10 mouse cellular contexts compared by ENCODE assay signal in the genomic region with DNA sequence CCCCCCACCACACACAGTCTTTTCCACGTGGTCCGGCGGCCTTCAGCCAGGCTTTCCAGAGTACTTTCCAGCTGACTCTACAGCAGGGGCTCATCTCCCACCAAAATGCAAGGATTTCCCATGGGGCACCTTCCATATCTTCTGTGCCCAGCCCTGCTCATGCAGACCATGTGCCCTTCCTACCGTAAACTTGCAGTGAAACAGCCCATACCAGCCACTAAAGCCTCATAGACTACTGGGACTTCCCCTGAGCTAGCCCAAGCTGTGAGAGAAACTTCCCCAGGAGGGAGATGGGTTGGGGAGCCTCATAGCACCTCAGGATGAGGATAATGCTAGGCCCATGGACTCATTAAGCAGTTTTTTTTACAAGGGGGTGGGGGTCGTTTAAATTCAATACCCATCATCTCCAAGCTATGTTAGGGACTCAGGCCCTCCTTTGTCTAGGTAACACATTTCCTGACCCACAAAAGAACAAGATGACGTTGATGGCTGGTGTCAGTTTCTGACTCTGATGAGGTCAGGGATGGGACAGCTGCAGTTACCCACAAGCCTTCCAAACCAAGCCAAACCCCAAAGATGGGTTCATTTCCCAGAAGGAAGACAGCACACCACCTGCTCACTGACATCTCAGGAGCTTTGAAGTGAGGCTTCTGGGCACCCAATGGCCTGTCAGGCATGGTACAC. TPM values are rescaled to one million over a fixed set of nuclear protein-coding genes. Genes with fewer than 3 reads are reported as not detected.
DNase-seq lines count a peak whose midpoint lies in the region; ATAC-seq and TF ChIP-seq lines count a peak whose summit lies in the region.
"Had no signal": no experiment of that assay in that cellular context is flagged by ENCODE, and none has a peak within 500 bp of the region (broad histone marks: within the 10 kb centered on the region; RNA-seq: fewer than 3 reads in every experiment).

No protein-coding gene starts in this region.

- H3K36me3 ChIP-seq in heart, embryonic 15.5 days = no peaks in the 10 kb centered on the region
- H3K36me3 ChIP-seq in neural tube, embryonic 12.5 days = no peaks in the 10 kb centered on the region
- no peaks in the 10 kb centered on the region for H3K36me3 ChIP-seq in intestine, postnatal 0 days (ENCODE audit: control insufficient read depth, insufficient read depth)
- no peaks in the 10 kb centered on the region for H3K36me3 ChIP-seq in stomach, embryonic 16.5 days (ENCODE audit: control insufficient read depth, insufficient read depth, low read length)
- H3K36me3 ChIP-seq: G1E had no signal

- TF ChIP-seq CTCF in intestine, postnatal 0 days (IDR thresholded peaks at IDR 0.05; ENCODE audit: low read depth) = no peak

- DNase-seq in heart, postnatal 25 days (ENCODE audit: low spot score) = no peak
- no peak for DNase-seq in neural tube, embryonic 10.5 days (ENCODE audit: extremely low spot score, low spot score)
- DNase-seq in gastrocnemius, adult 8-10 months (ENCODE audit: low spot score in 2 of 2) = no peak
- DNase-seq in left cerebral cortex, postnatal 4 days = no peak
- DNase-seq: adrenal gland, postnatal 36 days had no signal

- peak overlapping the region; percentile 87 for H3K4me2 ChIP-seq in heart, embryonic 15.5 days
- H3K4me2 ChIP-seq in neural tube, embryonic 12.5 days (replicated peaks) = peak overlapping the region; percentile 69
- H3K4me2 ChIP-seq in intestine, postnatal 0 days (replicated peaks; ENCODE audit: low read depth) = peak overlapping the region; percentile 69
- H3K4me2 ChIP-seq in stomach, embryonic 16.5 days (ENCODE audit: low read depth, low read length) = peak overlapping the region; percentile 78

- WGBS in heart, embryonic 15.5 days = 81% methylated on average over 6 of the region's 6 CpGs
- 67% methylated on average over 6 of the region's 6 CpGs for WGBS in neural tube, embryonic 12.5 days
- 75% methylated on average over 6 of the region's 6 CpGs for WGBS in intestine, postnatal 0 days
- 80% methylated on average over 6 of the region's 6 CpGs for WGBS in stomach, embryonic 16.5 days

- no peak overlapping the region for H3K9ac ChIP-seq in heart, embryonic 15.5 days
- H3K9ac ChIP-seq in neural tube, embryonic 12.5 days = no peak overlapping the region
- peak overlapping the region; percentile 67 for H3K9ac ChIP-seq in intestine, postnatal 0 days (ENCODE audit: low read depth, low read length)
- H3K9ac ChIP-seq in stomach, embryonic 16.5 days (ENCODE audit: low read length) = peak overlapping the region; percentile 79

- no peaks in the 10 kb centered on the region for H3K9me3 ChIP-seq in heart, embryonic 15.5 days (replicated peaks)
- no peaks in the 10 kb centered on the region for H3K9me3 ChIP-seq in neural tube, embryonic 12.5 days
- no peaks in the 10 kb centered on the region for H3K9me3 ChIP-seq in intestine, postnatal 0 days (ENCODE audit: control insufficient read depth)
- H3K9me3 ChIP-seq in stomach, embryonic 16.5 days (replicated peaks; ENCODE audit: control insufficient read depth, low read length) = no peaks in the 10 kb centered on the region
- H3K9me3 ChIP-seq: G1E had no signal

- no peaks in the 10 kb centered on the region for H3K27me3 ChIP-seq in heart, embryonic 15.5 days
- peaks cover 19% of the 10 kb centered on the region for H3K27me3 ChIP-seq in neural tube, embryonic 12.5 days (replicated peaks)
- no peaks in the 10 kb centered on the region for H3K27me3 ChIP-seq in intestine, postnatal 0 days (replicated peaks; ENCODE audit: control insufficient read depth, insufficient read depth, low read length)
- no peaks in the 10 kb centered on the region for H3K27me3 ChIP-seq in stomach, embryonic 16.5 days (ENCODE audit: control insufficient read depth, insufficient read depth, low read length)

- peaks cover 46% of the 10 kb centered on the region for H3K4me1 ChIP-seq in heart, embryonic 15.5 days (replicated peaks)
- peaks cover 15% of the 10 kb centered on the region for H3K4me1 ChIP-seq in neural tube, embryonic 12.5 days
- peaks cover 18% of the 10 kb centered on the region for H3K4me1 ChIP-seq in intestine, postnatal 0 days (replicated peaks; ENCODE audit: control insufficient read depth, insufficient read depth, low read length)
- H3K4me1 ChIP-seq in stomach, embryonic 16.5 days (ENCODE audit: control insufficient read depth, insufficient read depth, low read length) = peaks cover 61% of the 10 kb centered on the region

- intact Hi-C loops in heart, postnatal 25 days (cut with DNase I) = no loop called here
- intact Hi-C loops in left cerebral cortex, postnatal 4 days (cut with DNase I) = no loop called here

- ATAC-seq in heart, embryonic 15.5 days (replicated peaks; ENCODE audit: insufficient number of reproducible peaks, insufficient read depth, low FRiP score, low read depth) = no peak
- ATAC-seq in neural tube, embryonic 12.5 days (ENCODE audit: low FRiP score, low read depth) = no peak
- ATAC-seq in intestine, postnatal 0 days = no peak
- no peak for ATAC-seq in stomach, embryonic 16.5 days (ENCODE audit: insufficient read depth, low FRiP score)

- no peak overlapping the region; the same call in 1 of the 2 replicates for H3K27ac ChIP-seq in heart, embryonic 15.5 days
- H3K27ac ChIP-seq in neural tube, embryonic 12.5 days = no peak overlapping the region
- no peak overlapping the region for H3K27ac ChIP-seq in intestine, postnatal 0 days (ENCODE audit: low read depth, low read length)
- no peak overlapping the region; the same call in 1 of the 2 replicates for H3K27ac ChIP-seq in stomach, embryonic 16.5 days (ENCODE audit: low read length)

- H3K4me3 ChIP-seq in heart, embryonic 15.5 days = peak overlapping the region; percentile 59
- no peak overlapping the region for H3K4me3 ChIP-seq in neural tube, embryonic 12.5 days
- H3K4me3 ChIP-seq in intestine, postnatal 0 days (ENCODE audit: low read depth, low read length) = peak overlapping the region; percentile 59
- H3K4me3 ChIP-seq in stomach, embryonic 16.5 days (replicated peaks; ENCODE audit: low read length) = peak overlapping the region; percentile 60

RNA-seq across cellular contexts. Expression of gene Cd82, which starts 2.0 kb away (rescaled TPM):
- 24.4 and 59.4 TPM in 2 replicates for polyA plus RNA-seq in heart, embryonic 15.5 days (2015; fragmentation: Nextera tagmentation; extraction: Ambion mirVana)
- 10 to 100 TPM; 11.9 to 12.6 TPM for total RNA-seq in heart, postnatal 25 days (2021)
- polyA plus RNA-seq in neural tube, embryonic 12.5 days (2016; fragmentation: Nextera tagmentation; extraction: Ambion mirVana) = 15.2 and 16.1 TPM in 2 replicates
- 184 and 199 TPM in 2 replicates for polyA plus RNA-seq in intestine, postnatal 0 days (2015; fragmentation: Nextera tagmentation; extraction: Ambion mirVana)
- polyA plus RNA-seq in stomach, embryonic 16.5 days (2015; fragmentation: Nextera tagmentation; extraction: Ambion mirVana) = 112 and 127 TPM in 2 replicates
- 10 to 100 TPM in 1 of 4 experiments, 1 to 10 TPM in 3; 7.6 to 10.1 (median 9.8) TPM for total RNA-seq in gastrocnemius, adult 8-10 months (2022)
- 10 to 100 TPM; 15.4 to 17.4 TPM for total RNA-seq in left cerebral cortex, postnatal 4 days (2021)

Comparison
In these comparisons a context has a peak if more than half of its experiments do, and no peak if none do; other contexts are left out.
1. H3K9ac ChIP-seq: peak in intestine, postnatal 0 days (single experiment) and stomach, embryonic 16.5 days (single experiment); none in heart, embryonic 15.5 days (single experiment) and neural tube, embryonic 12.5 days (single experiment).
2. Peak in every context shown above with its lines, with median percentiles within 50 percentile points of each other: H3K4me2 ChIP-seq.